Mouse (Mus musculus): ENCODE data around the gene Sacs. TPM values are rescaled to one million over a fixed set of nuclear protein-coding genes. Genes with fewer than 3 reads are reported as not detected.
A peak's percentile ranks its signal among the peaks of the same experiment; 100 is the strongest.

Gene Sacs
- polyA plus RNA-seq, 1 experiment from 2014 or later: 2.4 TPM

GRCm38 (mm10) chr14:61164461-61164860 is 26.2 kb downstream of the Sacs start:
- 84% methylated on average over 3 of the region's 3 CpGs for WGBS
- H3K4me1 ChIP-seq: peaks cover 11% of the 10 kb centered on the region; the same call in 1 of the 2 replicates
- H3K27ac ChIP-seq: no peak overlapping the region
- H3K9me3 ChIP-seq: no peaks in the 10 kb centered on the region
- H3K36me3 ChIP-seq: no peaks in the 10 kb centered on the region
- H3K4me3 ChIP-seq: no peak overlapping the region
- 0 out of 2 replicates have a peak, but pooled peaks cover 4% of the 10 kb centered on the region for H3K27me3 ChIP-seq
- no peak overlapping the region for H3K9ac ChIP-seq
- ATAC-seq (ENCODE audit: insufficient number of reproducible peaks, low FRiP score, low TSS enrichment, low read depth): no peak
- H3K4me2 ChIP-seq: no peak overlapping the region

GRCm38 (mm10) chr14:61165929-61166328 is 27.7 kb downstream of the Sacs start:
- H3K4me1 ChIP-seq: peaks cover 11% of the 10 kb centered on the region; the same call in 1 of the 2 replicates
- no peak overlapping the region for H3K9ac ChIP-seq
- ATAC-seq (ENCODE audit: insufficient number of reproducible peaks, low FRiP score, low TSS enrichment, low read depth): no peak
- no peak overlapping the region for H3K4me3 ChIP-seq
- WGBS: 81% methylated on average over 9 of the region's 9 CpGs
- H3K4me2 ChIP-seq: no peak overlapping the region
- H3K9me3 ChIP-seq: no peaks in the 10 kb centered on the region
- 0 out of 2 replicates have a peak, but pooled peaks cover 4% of the 10 kb centered on the region for H3K27me3 ChIP-seq
- H3K36me3 ChIP-seq: no peaks in the 10 kb centered on the region
- no peak overlapping the region for H3K27ac ChIP-seq

GRCm38 (mm10) chr14:61171261-61171970 is 33.2 kb downstream of the Sacs start:
- Histone ChIP-seq H3K4me3 (no peak overlapping the region), H3K9me3 (no peaks in the 10 kb centered on the region), H3K9ac (no peak overlapping the region), H3K27me3 (0 out of 2 replicates have a peak, but pooled peaks cover 4% of the 10 kb centered on the region), H3K36me3 (no peaks in the 10 kb centered on the region), H3K4me1 (peaks cover 10% of the 10 kb centered on the region; the same call in 1 of the 2 replicates), H3K4me2 (no peak overlapping the region), H3K27ac (no peak overlapping the region)
- ATAC-seq (ENCODE audit: insufficient number of reproducible peaks, low FRiP score, low TSS enrichment, low read depth): no peak
- WGBS: 84% methylated on average over 5 of the region's 5 CpGs

GRCm38 (mm10) chr14:61172548-61173158 is 34.4 kb downstream of the Sacs start:
- WGBS: under 1% methylated on average over 48 of the region's 52 CpGs
- Histone ChIP-seq H3K4me2 (peak overlapping the region; percentile 89), H3K4me3 (peak overlapping the region; percentile 80), H3K36me3 (no peaks in the 10 kb centered on the region), H3K27ac (peak overlapping the region; percentile 87), H3K27me3 (0 out of 2 replicates have a peak, but pooled peaks cover 4% of the 10 kb centered on the region), H3K9me3 (no peaks in the 10 kb centered on the region), H3K9ac (peak overlapping the region; percentile 55), H3K4me1 (peaks cover 10% of the 10 kb centered on the region; the same call in 1 of the 2 replicates)
- peak; percentile 97 for ATAC-seq (ENCODE audit: insufficient number of reproducible peaks, low FRiP score, low TSS enrichment, low read depth)

GRCm38 (mm10) chr14:61173229-61173628 is 35.0 kb downstream of the Sacs start:
- Histone ChIP-seq H3K9ac (peak overlapping the region; percentile 55), H3K9me3 (no peaks in the 10 kb centered on the region), H3K4me2 (peak overlapping the region; percentile 89), H3K27ac (peak overlapping the region; percentile 87), H3K36me3 (no peaks in the 10 kb centered on the region), H3K4me3 (peak overlapping the region; percentile 80), H3K4me1 (peaks cover 10% of the 10 kb centered on the region; the same call in 1 of the 2 replicates), H3K27me3 (0 out of 2 replicates have a peak, but pooled peaks cover 4% of the 10 kb centered on the region)
- ATAC-seq (ENCODE audit: insufficient number of reproducible peaks, low FRiP score, low TSS enrichment, low read depth): no peak
- under 1% methylated on average over 37 of the region's 37 CpGs for WGBS

- no peak for ATAC-seq (ENCODE audit: insufficient number of reproducible peaks, low FRiP score, low TSS enrichment, low read depth)
- WGBS: 84% methylated on average over 7 of the region's 7 CpGs
- H3K9ac ChIP-seq: no peak overlapping the region
- no peaks in the 10 kb centered on the region for H3K4me1 ChIP-seq
- H3K27me3 ChIP-seq: no peaks in the 10 kb centered on the region
- H3K4me2 ChIP-seq: no peak overlapping the region
- H3K27ac ChIP-seq: no peak overlapping the region
- peaks cover 41% of the 10 kb centered on the region for H3K36me3 ChIP-seq
- no peaks in the 10 kb centered on the region for H3K9me3 ChIP-seq
- no peak overlapping the region for H3K4me3 ChIP-seq
These were observed 53.6 kb downstream of the Sacs start for GRCm38 (mm10) chr14:61191904-61192303.

GRCm38 (mm10) chr14:61192326-61192725 is 54.1 kb downstream of the Sacs start:
- H3K36me3 ChIP-seq: peaks cover 44% of the 10 kb centered on the region
- no peaks in the 10 kb centered on the region for H3K27me3 ChIP-seq
- no peak overlapping the region for H3K4me2 ChIP-seq
- no peaks in the 10 kb centered on the region for H3K4me1 ChIP-seq
- no peaks in the 10 kb centered on the region for H3K9me3 ChIP-seq
- ATAC-seq (ENCODE audit: insufficient number of reproducible peaks, low FRiP score, low TSS enrichment, low read depth): no peak
- no peak overlapping the region for H3K9ac ChIP-seq
- H3K4me3 ChIP-seq: no peak overlapping the region
- no peak overlapping the region for H3K27ac ChIP-seq
- 78% methylated on average over 10 of the region's 10 CpGs for WGBS

GRCm38 (mm10) chr14:61194416-61194815 is 56.2 kb downstream of the Sacs start:
- Histone ChIP-seq H3K27me3 (no peaks in the 10 kb centered on the region), H3K36me3 (peaks cover 49% of the 10 kb centered on the region), H3K4me3 (no peak overlapping the region), H3K27ac (no peak overlapping the region), H3K9ac (no peak overlapping the region), H3K9me3 (no peaks in the 10 kb centered on the region), H3K4me1 (no peaks in the 10 kb centered on the region), H3K4me2 (no peak overlapping the region)
- 89% methylated on average over 4 of the region's 4 CpGs for WGBS
- ATAC-seq (ENCODE audit: insufficient number of reproducible peaks, low FRiP score, low TSS enrichment, low read depth): no peak

- H3K9me3 ChIP-seq: no peaks in the 10 kb centered on the region
- no peaks in the 10 kb centered on the region for H3K4me1 ChIP-seq
- H3K36me3 ChIP-seq: peaks cover 36% of the 10 kb centered on the region
- H3K27ac ChIP-seq: no peak overlapping the region
- no peak overlapping the region for H3K4me2 ChIP-seq
- WGBS: 90% methylated on average over 5 of the region's 5 CpGs
- H3K4me3 ChIP-seq: no peak overlapping the region
- H3K9ac ChIP-seq: no peak overlapping the region
- ATAC-seq (ENCODE audit: insufficient number of reproducible peaks, low FRiP score, low TSS enrichment, low read depth): no peak
- H3K27me3 ChIP-seq: no peaks in the 10 kb centered on the region
These were observed 71.9 kb downstream of the Sacs start for GRCm38 (mm10) chr14:61210111-61210510.

GRCm38 (mm10) chr14:61211754-61212153 is 73.5 kb downstream of the Sacs start:
- no peak for ATAC-seq (ENCODE audit: insufficient number of reproducible peaks, low FRiP score, low TSS enrichment, low read depth)
- no peak overlapping the region for H3K27ac ChIP-seq
- H3K9ac ChIP-seq: no peak overlapping the region
- H3K36me3 ChIP-seq: peaks cover 23% of the 10 kb centered on the region
- H3K4me3 ChIP-seq: no peak overlapping the region
- no peaks in the 10 kb centered on the region for H3K27me3 ChIP-seq
- 92% methylated on average over 6 of the region's 6 CpGs for WGBS
- H3K4me1 ChIP-seq: no peaks in the 10 kb centered on the region
- no peaks in the 10 kb centered on the region for H3K9me3 ChIP-seq
- H3K4me2 ChIP-seq: no peak overlapping the region

GRCm38 (mm10) chr14:61221166-61221565 is 82.9 kb downstream of the Sacs start:
- Histone ChIP-seq H3K4me1 (peaks cover 9% of the 10 kb centered on the region), H3K27me3 (no peaks in the 10 kb centered on the region), H3K9me3 (no peaks in the 10 kb centered on the region), H3K27ac (no peak overlapping the region), H3K4me2 (no peak overlapping the region), H3K9ac (no peak overlapping the region), H3K4me3 (no peak overlapping the region), H3K36me3 (no peaks in the 10 kb centered on the region)
- 44% methylated on average over 5 of the region's 5 CpGs for WGBS
- no peak for ATAC-seq (ENCODE audit: insufficient number of reproducible peaks, low FRiP score, low TSS enrichment, low read depth)

- WGBS: 36% methylated on average over 6 of the region's 6 CpGs
- Histone ChIP-seq H3K4me2 (no peak overlapping the region), H3K9me3 (no peaks in the 10 kb centered on the region)
These were observed 84.2 kb downstream of the Sacs start for GRCm38 (mm10) chr14:61222506-61222905.

More at GRCm38 (mm10) chr14:61222506-61222905, 84.2 kb downstream of the Sacs start:
- Histone ChIP-seq H3K27me3 (no peaks in the 10 kb centered on the region), H3K9ac (no peak overlapping the region), H3K27ac (no peak overlapping the region), H3K36me3 (no peaks in the 10 kb centered on the region), H3K4me1 (peaks cover 9% of the 10 kb centered on the region), H3K4me3 (no peak overlapping the region)
- no peak for ATAC-seq (ENCODE audit: insufficient number of reproducible peaks, low FRiP score, low TSS enrichment, low read depth)

Data from limb, embryonic 15.5 days (tissue).